Mouse (Mus musculus) CH12.LX (cell line): ENCODE data around the gene Tapt1.

Experiments
- CTCF ChIP-seq, 2 experiments: IDR thresholded peaks in 1 of 2; conservative IDR thresholded peaks in 1 of 2; 2 replicates each; pipeline ENCODE4 v1.5.1; 2011 to 2012; ENCODE audit warnings: low read depth in 2 of 2, low read length in 2 of 2, improper control_type of control experiment in 1 of 2, inconsistent platforms in 1 of 2, mild to moderate bottlenecking in 1 of 2, moderate library complexity in 1 of 2
- GABPA ChIP-seq: IDR thresholded peaks from 2 replicates; pipeline ENCODE4 v1.6.1; 2012; ENCODE audit warnings: low read depth, low read length, improper control_type of control experiment, inconsistent platforms; ENCODE audit not compliant: insufficient replicate concordance
- JUN ChIP-seq: IDR thresholded peaks from 2 replicates; pipeline ENCODE4 v1.6.1; 2011; ENCODE audit warnings: low read depth, mild to moderate bottlenecking, low read length, improper control_type of control experiment, moderate library complexity; ENCODE audit not compliant: insufficient read depth
- MEF2A ChIP-seq: IDR thresholded peaks from 2 replicates; pipeline ENCODE4 v1.6.1; 2014; ENCODE audit warnings: low read depth, mild to moderate bottlenecking, inconsistent platforms, low read length, improper control_type of control experiment, borderline replicate concordance
- RAD21 ChIP-seq: IDR thresholded peaks from 2 replicates; pipeline ENCODE4 v1.6.1; 2011; ENCODE audit warnings: low read depth, mild to moderate bottlenecking, low read length, improper control_type of control experiment, moderate library complexity
- TCF12 ChIP-seq: IDR thresholded peaks from 2 replicates; pipeline ENCODE4 v1.6.1; 2014; ENCODE audit warnings: low read depth, mild to moderate bottlenecking, inconsistent platforms, low read length, improper control_type of control experiment
- ZC3H11A ChIP-seq: IDR thresholded peaks from 2 replicates; pipeline ENCODE4 v1.6.1; 2012; ENCODE audit warnings: low read depth, mild to moderate bottlenecking, inconsistent platforms, low read length, improper control_type of control experiment

DNA sequence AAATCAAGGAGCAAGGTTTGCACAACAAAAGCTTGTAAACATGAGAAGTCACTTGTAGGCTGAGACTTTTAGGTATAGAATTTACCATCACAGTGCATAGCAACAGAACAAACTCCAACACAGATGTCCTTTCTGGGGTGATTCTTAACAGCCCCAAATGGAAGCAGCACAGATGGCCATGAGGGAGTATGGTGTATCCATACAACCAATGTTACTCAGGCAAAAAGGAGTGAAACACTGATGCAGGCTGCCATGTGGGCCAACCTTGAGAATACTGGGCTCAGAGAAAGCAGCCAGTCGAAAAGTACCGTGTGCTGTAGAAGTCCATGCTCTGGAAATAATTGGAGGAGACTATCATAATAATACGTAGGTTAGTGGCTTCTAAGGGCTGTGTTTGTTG is 68.0 kb downstream of the Tapt1 start:
- TF ChIP-seq CTCF (conservative IDR thresholded peaks at IDR 0.05 in 1 of 2, IDR thresholded peaks at IDR 0.05 in 1 of 2; ENCODE audit: low read depth in 2 of 2, low read length in 2 of 2) = no peak
- no peak for TF ChIP-seq MEF2A
- TF ChIP-seq ZC3H11A = no peak
- TF ChIP-seq RAD21 = no peak
- TF ChIP-seq JUN = no peak
- TF ChIP-seq GABPA = no peak
- TF ChIP-seq TCF12 = no peak
